Mouse (Mus musculus) embryonic facial prominence, embryonic 15.5 days (tissue): ENCODE measurements around the gene Tab1. TPM values are rescaled to one million over a fixed set of nuclear protein-coding genes. Genes with fewer than 3 reads are reported as not detected.
A peak's percentile ranks its signal among the peaks of the same experiment; 100 is the strongest.

Experiments used
- ATAC-seq: fragments of 200-750 bp; cut with Nextera tagmentation; 2 replicates; pipeline ENCODE4 v1.8.0; 2017; ENCODE audit warnings: low read depth, moderate TSS enrichment; ENCODE audit not compliant: insufficient number of reproducible peaks, low FRiP score, low TSS enrichment
- H3K27ac ChIP-seq: fragments of 300-500 bp; sonication (generic); replicated peaks from 2 replicates; pipeline ENCODE4 v1.5.1; 2015; ENCODE audit warnings: mild to moderate bottlenecking, inconsistent platforms
- H3K27me3 ChIP-seq: fragments of 300-500 bp; sonication (generic); 2 replicates; pipeline ENCODE4 v1.6.1; 2015; ENCODE audit warnings: inconsistent platforms
- H3K36me3 ChIP-seq: fragments of 300-500 bp; sonication (generic); 2 replicates; pipeline ENCODE4 v1.6.1; 2015; ENCODE audit warnings: mild to moderate bottlenecking, inconsistent platforms
- H3K4me1 ChIP-seq: fragments of 300-500 bp; sonication (generic); 2 replicates; pipeline ENCODE4 v1.6.1; 2015; ENCODE audit warnings: inconsistent platforms
- H3K4me2 ChIP-seq: fragments of 300-500 bp; sonication (generic); replicated peaks from 2 replicates; pipeline ENCODE4 v1.6.1; 2015; ENCODE audit warnings: mild to moderate bottlenecking, inconsistent platforms
- H3K4me3 ChIP-seq: fragments of 300-500 bp; sonication (generic); replicated peaks from 2 replicates; pipeline ENCODE4 v1.5.1; 2015; ENCODE audit warnings: mild to moderate bottlenecking, inconsistent platforms
- H3K9ac ChIP-seq: fragments of 300-500 bp; sonication (generic); 2 replicates; pipeline ENCODE4 v1.6.1; 2015; ENCODE audit warnings: inconsistent platforms
- H3K9me3 ChIP-seq: fragments of 300-500 bp; sonication (generic); replicated peaks from 2 replicates; pipeline ENCODE4 v1.6.1; 2016; ENCODE audit warnings: inconsistent platforms
- WGBS: fragments of 180-500 bp; shearing (Covaris S2); methylation state at CpG from one replicate; pipeline ENCODE4 v1.1.7; 2015; 5-methylcytosine and 5-hydroxymethylcytosine counted together
- polyA plus RNA-seq: library from polyadenylated mRNA; unstranded; fragments of >200 nt; fragmentation: Nextera tagmentation; extraction: Ambion mirVana; gene quantifications from 2 replicates; pipeline ENCODE4 v1.2.1, GENCODE M21; 2015

The Tab1 gene
- polyA plus RNA-seq, 1 experiment from 2014 or later, result 38.2 TPM

DNA sequence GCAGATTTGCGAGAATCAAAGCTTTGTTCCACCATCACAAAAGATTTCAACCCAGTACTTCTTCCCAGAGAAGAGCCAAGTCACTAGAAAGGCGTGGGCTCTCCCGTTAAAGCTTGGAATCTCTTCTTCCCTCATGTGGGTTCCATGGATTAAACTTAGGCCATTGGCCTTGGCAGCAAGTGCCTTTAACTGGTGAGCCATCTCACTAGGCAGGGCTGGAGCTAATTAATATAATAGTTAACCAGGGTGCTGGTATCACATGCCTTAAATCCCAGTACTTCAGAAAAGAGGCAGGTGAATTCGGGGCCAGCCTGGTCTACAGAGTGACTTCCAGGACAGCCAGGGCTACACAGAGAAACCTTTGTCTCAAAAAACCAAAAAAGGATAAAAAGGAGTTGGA, 8.3 kb upstream of the Tab1 start:
- H3K27me3 ChIP-seq, result no peaks in the 10 kb centered on the region
- no peak overlapping the region for H3K27ac ChIP-seq
- no peaks in the 10 kb centered on the region for H3K36me3 ChIP-seq
- H3K9me3 ChIP-seq, result no peaks in the 10 kb centered on the region
- 79% methylated on average over 4 of the region's 4 CpGs for WGBS
- H3K9ac ChIP-seq, result no peak overlapping the region
- no peak overlapping the region for H3K4me2 ChIP-seq
- ATAC-seq, result no peak
- no peak overlapping the region for H3K4me3 ChIP-seq
- H3K4me1 ChIP-seq, result no peaks in the 10 kb centered on the region

DNA sequence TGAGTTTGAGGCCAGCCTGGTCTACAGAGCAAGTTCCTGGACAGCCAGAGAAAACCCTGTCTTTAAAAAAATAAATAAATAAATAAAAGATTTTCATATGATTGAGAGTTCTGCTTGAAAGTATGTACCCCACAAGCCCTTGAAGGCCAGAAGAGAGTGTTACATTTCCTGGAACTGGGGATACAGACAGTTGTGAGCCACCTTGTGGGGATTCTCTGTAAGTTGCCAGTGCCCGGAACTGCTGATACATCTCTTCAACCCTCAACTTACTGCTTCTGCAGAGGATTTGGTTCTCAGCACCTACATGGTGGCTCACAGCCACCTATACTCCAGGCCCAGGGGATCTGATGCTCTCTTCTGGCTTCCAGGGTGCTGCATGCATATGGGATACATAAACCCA, 5.7 kb upstream of the Tab1 start:
- no peaks in the 10 kb centered on the region for H3K36me3 ChIP-seq
- no peaks in the 10 kb centered on the region for H3K27me3 ChIP-seq
- H3K9me3 ChIP-seq, result no peaks in the 10 kb centered on the region
- WGBS, result 50% methylated on average over 1 of the region's 1 CpGs
- H3K4me3 ChIP-seq, result no peak overlapping the region
- ATAC-seq, result no peak
- H3K4me2 ChIP-seq, result no peak overlapping the region
- H3K4me1 ChIP-seq, result no peaks in the 10 kb centered on the region
- no peak overlapping the region for H3K27ac ChIP-seq
- H3K9ac ChIP-seq, result no peak overlapping the region

DNA sequence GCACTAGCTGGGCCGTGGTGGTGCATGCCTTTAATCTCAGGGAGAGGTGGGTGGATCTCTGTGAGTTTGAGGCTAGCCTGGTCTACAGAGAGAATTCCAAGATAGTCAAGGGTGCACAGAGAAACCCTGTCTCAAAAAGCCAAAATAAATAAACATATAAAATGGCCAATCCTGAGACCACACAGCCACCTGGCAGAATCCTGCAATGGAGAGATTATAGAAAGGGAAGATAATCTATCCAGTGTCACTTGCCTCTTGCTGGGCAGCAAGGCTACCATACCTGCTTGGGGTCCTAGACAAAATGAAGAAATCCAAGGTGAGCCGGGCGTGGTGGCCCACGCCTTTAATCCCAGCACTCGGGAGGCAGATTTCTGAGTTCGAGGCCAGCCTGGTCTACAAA, 2.9 kb upstream of the Tab1 start:
- H3K27me3 ChIP-seq, result no peaks in the 10 kb centered on the region
- WGBS, result 90% methylated on average over 6 of the region's 6 CpGs
- H3K36me3 ChIP-seq, result no peaks in the 10 kb centered on the region
- H3K9ac ChIP-seq, result no peak overlapping the region
- no peaks in the 10 kb centered on the region for H3K9me3 ChIP-seq
- ATAC-seq, result no peak
- H3K4me1 ChIP-seq, result peaks cover 13% of the 10 kb centered on the region
- no peak overlapping the region for H3K4me3 ChIP-seq
- H3K27ac ChIP-seq, result no peak overlapping the region
- no peak overlapping the region for H3K4me2 ChIP-seq

DNA sequence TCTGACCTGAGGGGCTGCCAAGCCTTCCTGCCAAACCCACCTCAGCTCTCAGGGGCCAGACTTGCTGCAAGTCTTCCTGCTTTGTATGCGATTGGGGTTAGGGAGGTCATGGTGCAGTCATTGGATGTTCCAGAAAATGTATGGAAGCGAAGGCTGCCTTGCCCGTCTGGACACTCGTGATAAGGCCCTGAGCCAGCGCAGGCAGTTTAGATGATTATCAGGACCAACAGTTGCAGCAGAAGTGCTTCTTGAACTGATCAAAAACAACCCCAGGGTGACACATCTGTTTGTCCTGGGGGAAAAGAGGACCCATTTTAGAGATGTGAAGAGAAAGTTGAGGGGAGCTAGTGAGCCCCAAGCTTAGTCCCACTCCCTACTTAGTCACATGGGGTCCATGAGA, 2.2 kb upstream of the Tab1 start:
- H3K4me2 ChIP-seq, result no peak overlapping the region
- H3K27me3 ChIP-seq, result no peaks in the 10 kb centered on the region
- H3K4me3 ChIP-seq, result no peak overlapping the region
- no peaks in the 10 kb centered on the region for H3K9me3 ChIP-seq
- H3K36me3 ChIP-seq, result no peaks in the 10 kb centered on the region
- H3K27ac ChIP-seq, result no peak overlapping the region
- ATAC-seq, result no peak
- 79% methylated on average over 5 of the region's 5 CpGs for WGBS
- H3K9ac ChIP-seq, result no peak overlapping the region
- peaks cover 19% of the 10 kb centered on the region for H3K4me1 ChIP-seq

DNA sequence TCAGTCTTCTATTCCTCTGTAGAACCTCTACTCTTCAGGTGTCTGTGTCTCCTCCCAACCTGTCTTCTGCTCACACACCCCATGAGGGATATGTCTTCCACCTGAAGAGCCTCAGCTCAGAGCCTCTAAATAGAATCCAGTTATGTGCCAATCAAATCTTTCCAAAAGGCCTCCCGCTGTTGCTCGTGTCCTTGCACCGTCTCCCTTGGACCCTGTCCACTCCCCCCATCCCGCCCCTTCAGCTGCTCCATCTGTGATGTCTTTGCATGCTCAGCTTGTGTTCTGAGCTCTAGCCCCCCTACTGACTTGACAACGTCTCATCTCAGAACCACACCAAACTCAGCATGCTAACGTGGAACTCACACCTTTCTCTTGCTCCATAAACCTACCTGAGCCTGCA, 1.5 kb upstream of the Tab1 start:
- Histone ChIP-seq H3K9ac (no peak overlapping the region), H3K36me3 (peaks cover 5% of the 10 kb centered on the region; the same call in 1 of the 2 replicates), H3K4me3 (no peak overlapping the region), H3K4me1 (peaks cover 19% of the 10 kb centered on the region), H3K27me3 (no peaks in the 10 kb centered on the region), H3K4me2 (no peak overlapping the region), H3K9me3 (no peaks in the 10 kb centered on the region), H3K27ac (no peak overlapping the region)
- no peak for ATAC-seq
- 80% methylated on average over 6 of the region's 6 CpGs for WGBS

DNA sequence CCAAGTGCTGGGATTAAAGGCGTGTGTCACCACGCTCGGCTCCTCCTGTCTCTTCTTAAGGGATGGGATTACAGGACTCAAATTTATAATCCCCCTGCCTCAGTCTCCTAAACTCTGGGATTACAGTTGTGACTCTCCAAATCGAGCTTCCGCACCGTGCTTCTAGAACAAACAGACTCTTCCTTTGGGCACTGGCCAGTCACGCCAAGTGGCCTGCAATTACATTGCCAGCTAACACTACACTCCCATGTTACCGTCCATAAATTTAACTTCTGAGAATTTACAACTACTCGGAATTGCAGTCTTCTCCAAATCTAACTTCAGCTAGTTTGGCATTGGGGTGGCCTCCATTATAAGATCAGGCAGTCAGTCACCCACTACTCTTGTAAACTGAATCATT, 475 bp upstream of the Tab1 start:
- no peaks in the 10 kb centered on the region for H3K9me3 ChIP-seq
- H3K4me2 ChIP-seq, result peak overlapping the region; percentile 80
- H3K27me3 ChIP-seq, result no peaks in the 10 kb centered on the region
- H3K9ac ChIP-seq, result no peak overlapping the region
- ATAC-seq, result no peak
- H3K27ac ChIP-seq, result 0 out of 2 replicates have a peak overlapping the region, but pooled peaks have one; percentile 99
- H3K4me1 ChIP-seq, result peaks cover 19% of the 10 kb centered on the region
- H3K4me3 ChIP-seq, result peak overlapping the region; percentile 80
- H3K36me3 ChIP-seq, result peaks cover 5% of the 10 kb centered on the region; the same call in 1 of the 2 replicates
- 78% methylated on average over 9 of the region's 9 CpGs for WGBS

DNA sequence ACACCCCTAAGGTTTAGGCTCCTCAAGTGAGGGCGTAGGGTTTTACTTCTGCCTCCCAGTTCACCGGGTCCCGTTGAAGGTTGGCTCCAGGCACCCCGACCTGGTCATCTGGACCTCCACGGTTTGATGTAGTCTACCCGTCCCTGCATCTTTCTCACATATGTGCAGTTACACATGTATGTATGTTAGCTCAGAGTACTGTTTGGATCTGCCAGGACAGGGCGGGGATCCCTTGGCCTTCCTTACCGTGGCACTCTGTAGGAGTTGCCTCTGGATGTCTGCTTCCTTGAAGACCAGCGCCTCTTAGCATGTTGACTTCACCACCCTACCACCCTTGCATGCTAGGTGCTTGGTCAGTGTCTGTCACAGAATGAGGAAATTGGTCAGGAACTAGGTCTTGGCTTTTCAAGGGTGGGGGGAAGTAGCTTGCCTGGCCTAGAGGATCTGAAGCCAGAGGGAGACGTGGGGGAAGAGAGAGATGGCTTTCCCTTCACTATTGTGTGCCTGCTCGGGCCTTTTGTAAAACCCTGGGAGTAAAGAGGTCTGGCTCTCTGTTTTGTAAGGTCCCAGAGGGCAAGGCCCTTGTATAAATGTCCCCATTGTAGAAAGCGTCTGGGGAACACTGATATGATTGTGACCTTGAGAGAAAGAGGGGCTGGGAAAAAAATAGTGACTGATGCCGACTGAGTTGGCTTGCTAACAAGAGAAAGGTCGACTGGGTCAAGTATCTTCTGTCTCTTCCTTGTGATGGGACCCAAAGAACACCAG, 939 bp downstream of the Tab1 start:
- Histone ChIP-seq H3K36me3 (peaks cover 5% of the 10 kb centered on the region; the same call in 1 of the 2 replicates), H3K4me1 (peaks cover 33% of the 10 kb centered on the region), H3K27ac (peak overlapping the region; percentile 99), H3K9ac (peak overlapping the region; percentile 70), H3K4me2 (peak overlapping the region; percentile 80), H3K4me3 (peak overlapping the region; percentile 80), H3K9me3 (no peaks in the 10 kb centered on the region), H3K27me3 (no peaks in the 10 kb centered on the region)
- ATAC-seq, result no peak
- 9% methylated on average over 14 of the region's 14 CpGs for WGBS

DNA sequence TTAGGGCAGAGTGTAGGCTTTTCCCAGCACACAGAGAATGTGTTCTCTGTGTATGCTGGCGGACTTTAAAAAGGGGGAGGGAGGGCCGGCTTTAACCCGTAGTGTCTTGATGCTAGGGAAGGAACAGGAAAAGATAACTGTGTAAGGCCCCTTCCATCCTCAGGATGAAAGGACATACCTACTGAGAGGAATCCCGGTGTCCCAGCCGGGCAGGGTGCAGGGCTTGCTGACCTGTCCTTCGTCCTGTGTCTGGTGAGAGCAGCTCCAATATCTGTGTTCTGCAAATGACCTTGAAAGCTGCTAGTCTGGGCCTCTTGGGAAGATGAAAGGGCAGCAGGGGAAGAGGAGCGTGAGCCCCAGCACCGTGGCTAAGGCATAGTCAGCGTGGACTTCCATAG, 1.5 kb downstream of the Tab1 start:
- Histone ChIP-seq H3K27me3 (no peaks in the 10 kb centered on the region), H3K9ac (no peak overlapping the region), H3K9me3 (no peaks in the 10 kb centered on the region), H3K27ac (peak overlapping the region; percentile 99), H3K4me1 (peaks cover 36% of the 10 kb centered on the region), H3K4me2 (peak overlapping the region; percentile 80), H3K36me3 (peaks cover 5% of the 10 kb centered on the region; the same call in 1 of the 2 replicates), H3K4me3 (peak overlapping the region; percentile 80)
- no peak for ATAC-seq
- 65% methylated on average over 9 of the region's 9 CpGs for WGBS

DNA sequence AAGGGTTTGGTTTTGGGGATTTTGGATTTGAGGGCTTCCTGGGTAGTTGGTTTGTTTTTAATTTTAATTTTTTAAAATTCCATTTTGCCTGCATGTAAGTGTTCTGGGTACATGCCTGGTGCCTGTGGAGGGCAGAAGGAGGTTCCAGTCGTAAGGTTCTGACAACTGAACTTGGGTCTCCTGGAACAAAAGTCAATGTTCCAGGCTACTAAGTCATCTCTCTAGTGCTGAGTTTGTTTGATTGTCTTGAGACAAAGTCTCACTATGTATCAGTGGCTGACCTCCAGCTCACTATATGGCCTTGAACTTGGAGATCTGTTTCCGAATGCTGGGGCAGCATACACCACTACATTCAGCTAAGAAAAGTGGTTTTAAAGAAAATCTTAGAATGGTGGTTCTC, 2.6 kb downstream of the Tab1 start:
- no peaks in the 10 kb centered on the region for H3K27me3 ChIP-seq
- ATAC-seq, result no peak
- H3K4me2 ChIP-seq, result no peak overlapping the region
- H3K9me3 ChIP-seq, result no peaks in the 10 kb centered on the region
- 94% methylated on average over 2 of the region's 2 CpGs for WGBS
- H3K36me3 ChIP-seq, result peaks cover 12% of the 10 kb centered on the region; the same call in 1 of the 2 replicates
- H3K4me3 ChIP-seq, result no peak overlapping the region
- no peak overlapping the region for H3K27ac ChIP-seq
- no peak overlapping the region for H3K9ac ChIP-seq
- peaks cover 36% of the 10 kb centered on the region for H3K4me1 ChIP-seq

DNA sequence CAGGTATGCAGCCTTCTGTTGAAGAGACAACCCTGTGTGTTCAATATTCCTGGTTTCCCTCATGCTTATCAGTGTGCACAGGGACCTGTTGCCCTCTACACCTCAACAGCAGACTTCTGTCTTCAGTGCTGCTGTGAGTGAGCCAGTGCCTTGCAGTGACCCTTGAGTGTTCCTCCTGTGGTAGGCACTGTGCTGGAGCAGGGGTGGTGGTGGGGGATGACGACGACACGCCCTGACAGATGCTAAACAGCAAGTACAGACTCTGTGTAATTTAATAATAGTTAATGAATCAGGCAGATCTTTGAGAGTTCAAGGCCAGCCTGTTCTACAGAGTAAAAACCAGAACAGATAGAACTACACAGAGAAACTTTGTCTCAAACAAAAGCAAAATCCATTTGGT, 3.7 kb downstream of the Tab1 start:
- 83% methylated on average over 3 of the region's 3 CpGs for WGBS
- ATAC-seq, result no peak

DNA sequence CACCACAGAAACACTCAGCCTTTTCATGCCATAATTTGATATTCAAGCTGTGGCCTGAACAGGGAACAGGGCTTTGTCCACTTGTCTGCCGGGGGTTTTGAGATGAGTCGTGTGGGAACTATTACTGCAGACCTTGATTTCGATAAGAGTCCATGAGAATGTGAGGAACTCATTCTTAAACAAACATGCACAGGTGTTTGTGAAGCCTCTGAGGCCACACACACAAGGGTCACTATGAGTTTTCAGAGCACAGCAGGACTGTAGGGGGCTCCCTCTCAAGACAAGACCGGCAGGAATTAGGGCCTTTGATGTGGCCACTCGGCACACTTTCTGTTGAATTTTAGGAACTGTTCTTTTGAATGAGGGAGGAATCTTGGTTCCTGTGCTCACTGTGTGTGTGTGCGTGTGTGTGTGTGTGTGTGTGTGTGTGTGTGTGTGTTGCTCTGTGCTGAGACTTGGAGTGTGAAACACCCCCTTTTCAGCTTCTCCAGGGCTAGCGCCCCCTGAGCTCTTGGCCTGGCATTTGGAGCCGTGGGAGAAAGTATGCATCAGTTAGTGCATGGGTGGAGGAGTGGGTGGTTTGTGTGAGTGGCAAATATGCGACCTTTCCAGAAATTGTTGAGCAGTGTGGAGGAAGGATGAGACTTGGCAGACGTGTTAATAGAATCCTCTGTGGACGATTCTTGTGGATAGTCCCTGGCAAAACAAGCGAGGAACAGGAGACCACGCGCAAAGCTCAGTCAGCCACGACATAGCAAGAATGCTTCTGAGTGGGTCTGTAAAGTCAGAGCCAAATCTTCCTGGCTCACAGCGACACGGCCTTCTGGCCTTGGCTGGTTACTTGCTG, 5.2 kb downstream of the Tab1 start:
- peaks cover 27% of the 10 kb centered on the region for H3K36me3 ChIP-seq
- peak overlapping the region; percentile 48; the same call in 1 of the 2 replicates for H3K27ac ChIP-seq
- 56% methylated on average over 17 of the region's 17 CpGs for WGBS

More for the DNA sequence above, 3.7 kb downstream of the Tab1 start:
- H3K4me2 ChIP-seq, result no peak overlapping the region
- peaks cover 36% of the 10 kb centered on the region for H3K4me1 ChIP-seq
- no peaks in the 10 kb centered on the region for H3K9me3 ChIP-seq
- no peak overlapping the region for H3K4me3 ChIP-seq
- peaks cover 16% of the 10 kb centered on the region; the same call in 1 of the 2 replicates for H3K36me3 ChIP-seq
- H3K27ac ChIP-seq, result no peak overlapping the region
- H3K9ac ChIP-seq, result no peak overlapping the region
- no peaks in the 10 kb centered on the region for H3K27me3 ChIP-seq

More for the DNA sequence above, 5.2 kb downstream of the Tab1 start:
- Histone ChIP-seq H3K27me3 (no peaks in the 10 kb centered on the region), H3K9me3 (no peaks in the 10 kb centered on the region), H3K4me1 (peaks cover 36% of the 10 kb centered on the region), H3K4me3 (no peak overlapping the region), H3K9ac (no peak overlapping the region), H3K4me2 (no peak overlapping the region)
- no peak for ATAC-seq
